Mouse (Mus musculus) sigmoid colon, adult 10 weeks (tissue): ENCODE measurements around the gene Spam1. TPM values are rescaled to one million over a fixed set of nuclear protein-coding genes. Genes with fewer than 3 reads are reported as not detected.

Experiments used
- polyA plus RNA-seq: library from polyadenylated mRNA; stranded (reverse); fragments of 350-450 nt; fragmentation: Illumina TruSeq; extraction: RNeasy Lipid Tissue Mini Kit (QIAGEN cat#74804); gene quantifications from one replicate; pipeline ENCODE4 v1.2.3, GENCODE M21; 2014; ENCODE audit warnings: low read depth, low replicate concordance

The Spam1 gene
- polyA plus RNA-seq, result not detected

DNA sequence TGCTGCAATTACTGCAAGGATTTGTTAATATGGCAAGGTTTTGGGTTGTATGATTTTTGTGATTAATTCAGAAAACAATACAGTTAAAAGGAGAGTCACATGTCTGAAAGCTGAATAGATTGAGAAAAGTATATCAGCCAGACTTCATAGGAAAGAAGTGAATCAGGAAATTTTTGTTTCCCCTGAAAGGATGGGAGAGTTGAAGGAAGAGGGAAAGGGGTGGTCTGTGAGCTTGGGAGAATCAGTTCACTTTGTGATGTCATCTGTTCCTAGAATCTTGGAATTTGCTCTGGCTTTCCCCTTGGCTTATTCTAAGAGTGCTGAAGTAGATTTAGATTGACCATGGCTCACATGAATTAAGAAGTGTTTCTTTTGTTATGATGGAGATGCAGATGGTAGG, at the start of gene Spam1:
Gene Spam1 (plus strand): TSS at position 301 of the 400 bp plus-strand sequence.

DNA sequence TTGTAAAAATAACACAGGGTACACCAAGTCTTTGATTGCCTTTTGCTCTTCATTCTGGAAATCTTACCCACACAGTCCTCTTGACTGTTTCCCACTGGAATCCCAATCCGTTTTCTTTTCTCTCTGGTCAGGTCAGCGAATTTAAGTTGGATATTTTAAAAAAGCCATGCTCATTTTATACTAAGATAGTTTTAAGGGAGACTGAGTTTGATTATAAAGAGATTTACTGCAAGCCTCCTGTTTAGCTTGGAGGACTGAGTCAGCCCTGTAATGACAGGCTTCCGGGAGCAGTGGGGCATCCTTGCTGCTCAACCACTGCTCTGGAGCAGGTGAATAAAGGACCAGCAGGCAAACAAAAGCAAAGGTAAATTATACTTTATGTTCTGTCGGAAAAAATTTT, 43.0 kb upstream of the Spam1 start, which contains the start of gene Hyal4:
Gene Hyal4 (plus strand): TSS at position 301 of the 400 bp plus-strand sequence.

Other genes starting within 250 kb of the Spam1 start
- gene Lmod2, start 193.4 kb upstream of the Spam1 start, polyA plus RNA-seq, result not detected
- 246 TPM for gene Wasl, start 126.2 kb upstream of the Spam1 start, polyA plus RNA-seq
- gene Hyal6, start 57.9 kb upstream of the Spam1 start, polyA plus RNA-seq, result not detected
- not detected for gene Hyal4, start 42.9 kb upstream of the Spam1 start, polyA plus RNA-seq
- not detected for gene Hyal5, start 66.8 kb downstream of the Spam1 start, polyA plus RNA-seq
- gene Tmem229a, start 165.1 kb downstream of the Spam1 start, polyA plus RNA-seq, result 2.2 TPM